Mouse (Mus musculus) intestine, embryonic 14.5 days (tissue): ENCODE data around the gene Dpf1. TPM values are rescaled to one million over a fixed set of nuclear protein-coding genes. Genes with fewer than 3 reads are reported as not detected.

ENCODE experiments used
- ATAC-seq: fragments of 200-750 bp; cut with Nextera tagmentation; replicated peaks from 2 replicates; pipeline ENCODE4 v1.8.0; 2017; ENCODE audit warnings: low read depth, moderate number of reproducible peaks, moderate TSS enrichment, moderate library complexity; ENCODE audit not compliant: low FRiP score, low TSS enrichment
- DNase-seq: peaks from one replicate; pipeline ENCODE4 v3.0.0-alpha.2; 2018; ENCODE audit warnings: low spot score
- H3K27ac ChIP-seq: fragments of 300-500 bp; sonication (generic); 2 replicates; pipeline ENCODE4 v1.5.1; 2014; ENCODE audit warnings: low read depth, mild to moderate bottlenecking, control low read depth
- H3K27me3 ChIP-seq: fragments of 300-500 bp; sonication (generic); replicated peaks from 2 replicates; pipeline ENCODE4 v1.6.1; 2014; ENCODE audit warnings: low read length, control low read depth; ENCODE audit not compliant: control insufficient read depth, insufficient read depth
- H3K36me3 ChIP-seq: fragments of 300-500 bp; sonication (generic); 2 replicates; pipeline ENCODE4 v1.6.1; 2014; ENCODE audit warnings: low read length, control low read depth; ENCODE audit not compliant: control insufficient read depth, insufficient read depth
- H3K4me1 ChIP-seq: fragments of 300-500 bp; sonication (generic); replicated peaks from 2 replicates; pipeline ENCODE4 v1.6.1; 2014; ENCODE audit warnings: low read length, control low read depth, mixed read lengths; ENCODE audit not compliant: control insufficient read depth, insufficient read depth
- H3K4me2 ChIP-seq: fragments of 300-500 bp; sonication (generic); 2 replicates; pipeline ENCODE4 v1.6.1; 2014; ENCODE audit warnings: low read length
- H3K4me3 ChIP-seq: fragments of 300-500 bp; sonication (generic); 2 replicates; pipeline ENCODE4 v1.5.1; 2014; ENCODE audit warnings: low read depth, low read length, control low read depth, mixed read lengths
- H3K9ac ChIP-seq: fragments of 300-500 bp; sonication (generic); 2 replicates; pipeline ENCODE4 v1.6.1; 2014; ENCODE audit warnings: mild to moderate bottlenecking, low read length
- H3K9me3 ChIP-seq: fragments of 300-500 bp; sonication (generic); 2 replicates; pipeline ENCODE4 v1.6.1; 2016; ENCODE audit warnings: low read length, control low read depth; ENCODE audit not compliant: control insufficient read depth
- WGBS: fragments of 180-500 bp; shearing (Covaris S2); extraction: QIAGEN DNeasy Blood & Tissue Kit; methylation state at CpG from one replicate; pipeline ENCODE4 v1.1.7; 2014; 5-methylcytosine and 5-hydroxymethylcytosine counted together
- polyA plus RNA-seq: library from polyadenylated mRNA; unstranded; fragments of >200 nt; fragmentation: Nextera tagmentation; extraction: Ambion mirVana; gene quantifications from 2 replicates; pipeline ENCODE4 v1.2.1, GENCODE M21; 2014

Dpf1 gene
- polyA plus RNA-seq, 1 experiment from 2014 or later: 7.4 TPM

- Histone ChIP-seq H3K27me3 (peaks cover 8% of the 10 kb centered on the region), H3K9ac (peak overlapping the region; percentile 65), H3K9me3 (no peaks in the 10 kb centered on the region), H3K4me3 (peak overlapping the region; percentile 53), H3K4me1 (peaks cover 8% of the 10 kb centered on the region; the same call in 1 of the 2 replicates), H3K27ac (peak overlapping the region; percentile 66; the same call in 1 of the 2 replicates), H3K36me3 (no peaks in the 10 kb centered on the region), H3K4me2 (peak overlapping the region; percentile 88)
- DNase-seq (peak; percentile 66), ATAC-seq (peak; percentile 37)
- 8% methylated on average over 21 of the region's 21 CpGs for WGBS
Measured at GRCm38 (mm10) chr7:29282074-29282554, 21.6 kb upstream of the Dpf1 start.

GRCm38 (mm10) chr7:29283876-29284275 lies 19.9 kb upstream of the Dpf1 start:
- H3K9me3 ChIP-seq: no peaks in the 10 kb centered on the region
- WGBS: 79% methylated on average over 4 of the region's 4 CpGs
- H3K4me2 ChIP-seq: no peak overlapping the region
- no peak for DNase-seq
- no peaks in the 10 kb centered on the region for H3K36me3 ChIP-seq
- peaks cover 8% of the 10 kb centered on the region for H3K27me3 ChIP-seq
- no peak overlapping the region for H3K27ac ChIP-seq
- peaks cover 13% of the 10 kb centered on the region; the same call in 1 of the 2 replicates for H3K4me1 ChIP-seq
- H3K4me3 ChIP-seq: no peak overlapping the region
- no peak overlapping the region for H3K9ac ChIP-seq
- ATAC-seq: no peak

GRCm38 (mm10) chr7:29284523-29284922 lies 19.2 kb upstream of the Dpf1 start:
- no peak for DNase-seq
- Histone ChIP-seq H3K36me3 (no peaks in the 10 kb centered on the region), H3K4me1 (peaks cover 14% of the 10 kb centered on the region; the same call in 1 of the 2 replicates), H3K4me2 (no peak overlapping the region), H3K9me3 (no peaks in the 10 kb centered on the region), H3K4me3 (no peak overlapping the region), H3K9ac (no peak overlapping the region), H3K27me3 (peaks cover 8% of the 10 kb centered on the region), H3K27ac (no peak overlapping the region)
- 82% methylated on average over 6 of the region's 6 CpGs for WGBS
- no peak for ATAC-seq

DNA sequence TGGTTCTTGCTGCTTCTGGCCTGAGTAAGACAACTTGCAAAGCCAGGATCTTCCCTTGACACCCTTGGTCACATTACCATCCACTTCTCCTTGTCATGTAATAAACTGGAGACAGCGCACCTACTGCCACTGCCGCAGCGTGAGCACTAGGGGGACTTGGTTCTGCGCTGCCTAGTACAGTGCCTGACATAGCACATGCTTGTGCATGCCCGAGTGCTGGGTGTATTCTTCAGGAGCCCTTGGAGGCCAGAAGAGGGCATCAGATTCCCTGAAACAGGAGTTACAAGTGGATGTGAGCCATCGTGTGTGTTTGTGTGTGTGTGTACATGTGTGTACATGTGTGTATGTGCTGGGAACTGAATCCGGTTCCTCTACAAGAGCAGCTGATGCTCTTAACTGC lies 16.3 kb upstream of the Dpf1 start:
- Histone ChIP-seq H3K27me3 (0 out of 2 replicates have a peak, but pooled peaks cover 3% of the 10 kb centered on the region), H3K36me3 (no peaks in the 10 kb centered on the region), H3K4me3 (no peak overlapping the region), H3K4me2 (no peak overlapping the region), H3K9ac (no peak overlapping the region), H3K4me1 (peaks cover 27% of the 10 kb centered on the region), H3K9me3 (no peaks in the 10 kb centered on the region), H3K27ac (no peak overlapping the region)
- no peak for ATAC-seq
- DNase-seq: no peak
- 84% methylated on average over 7 of the region's 7 CpGs for WGBS

DNA sequence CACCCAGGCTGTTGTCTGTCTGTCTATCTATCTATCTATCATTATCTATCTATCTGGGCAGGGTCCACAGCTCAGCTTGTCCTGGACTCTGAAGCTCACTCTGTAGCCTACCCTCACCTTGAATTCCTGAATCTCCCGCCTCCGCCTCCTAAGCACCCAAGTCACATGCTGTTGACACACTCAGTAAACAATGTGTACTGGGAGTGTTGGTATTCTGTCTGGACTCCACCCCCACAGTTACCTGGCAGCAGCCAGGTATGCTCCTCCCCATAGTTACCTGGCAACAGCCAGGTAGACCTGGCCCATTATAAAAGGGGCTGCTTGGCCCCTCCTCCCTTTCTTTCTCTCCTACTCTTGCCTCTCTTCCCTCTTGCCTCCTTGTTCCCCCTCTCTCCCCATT lies 15.7 kb upstream of the Dpf1 start:
- DNase-seq: no peak
- ATAC-seq: 0 out of 2 replicates have a peak, but pooled peaks have one; percentile 3
- Histone ChIP-seq H3K27ac (no peak overlapping the region), H3K27me3 (no peaks in the 10 kb centered on the region), H3K4me2 (no peak overlapping the region), H3K9me3 (no peaks in the 10 kb centered on the region), H3K36me3 (no peaks in the 10 kb centered on the region), H3K9ac (no peak overlapping the region), H3K4me1 (peaks cover 33% of the 10 kb centered on the region), H3K4me3 (no peak overlapping the region)
- 72% methylated on average over 2 of the region's 2 CpGs for WGBS

- Histone ChIP-seq H3K9me3 (no peaks in the 10 kb centered on the region), H3K4me1 (peaks cover 39% of the 10 kb centered on the region), H3K4me2 (peak within 1 kb of the TSS; percentile 66), H3K4me3 (peak within 1 kb of the TSS; percentile 65), H3K27me3 (no peaks in the 10 kb centered on the region), H3K36me3 (no peaks in the 10 kb centered on the region), H3K27ac (peak within 1 kb of the TSS; percentile 91), H3K9ac (peak within 1 kb of the TSS; percentile 62)
- WGBS: 2% methylated on average over 53 of the region's 59 CpGs
- ATAC-seq (peak; percentile 40; the same call in 1 of the 2 replicates), DNase-seq (peak; percentile 95)
Measured at GRCm38 (mm10) chr7:29288942-29289638, 14.7 kb upstream of the Dpf1 start, which contains the start of gene Ppp1r14a. TSS of gene Ppp1r14a (plus strand) at chr7:29289308.

DNA sequence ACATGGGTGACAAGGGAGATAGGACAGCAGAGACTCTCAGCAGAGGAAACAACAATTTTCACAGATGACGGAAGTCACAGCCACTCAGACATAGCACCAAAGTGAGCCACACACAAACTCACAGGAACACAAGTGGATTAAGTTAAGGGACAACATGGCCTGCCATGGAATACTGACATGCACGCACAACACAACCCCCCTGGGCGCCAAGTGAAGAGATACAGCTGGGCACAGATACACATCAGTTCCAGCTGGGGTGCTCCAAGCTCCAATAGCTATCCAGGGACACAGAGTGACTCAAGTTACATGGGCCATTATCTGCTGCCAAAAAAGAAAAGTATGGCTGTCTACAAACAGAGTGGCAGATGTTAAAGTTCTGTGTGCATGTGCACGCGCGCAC lies 13.9 kb upstream of the Dpf1 start:
- no peaks in the 10 kb centered on the region for H3K36me3 ChIP-seq
- peak overlapping the region; percentile 66 for H3K4me2 ChIP-seq
- peak; percentile 69 for DNase-seq
- H3K4me3 ChIP-seq: peak overlapping the region; percentile 65
- H3K4me1 ChIP-seq: peaks cover 39% of the 10 kb centered on the region
- peak overlapping the region; percentile 91 for H3K27ac ChIP-seq
- no peaks in the 10 kb centered on the region for H3K9me3 ChIP-seq
- H3K9ac ChIP-seq: peak overlapping the region; percentile 62
- ATAC-seq: no peak
- 52% methylated on average over 6 of the region's 6 CpGs for WGBS
- H3K27me3 ChIP-seq: no peaks in the 10 kb centered on the region

DNA sequence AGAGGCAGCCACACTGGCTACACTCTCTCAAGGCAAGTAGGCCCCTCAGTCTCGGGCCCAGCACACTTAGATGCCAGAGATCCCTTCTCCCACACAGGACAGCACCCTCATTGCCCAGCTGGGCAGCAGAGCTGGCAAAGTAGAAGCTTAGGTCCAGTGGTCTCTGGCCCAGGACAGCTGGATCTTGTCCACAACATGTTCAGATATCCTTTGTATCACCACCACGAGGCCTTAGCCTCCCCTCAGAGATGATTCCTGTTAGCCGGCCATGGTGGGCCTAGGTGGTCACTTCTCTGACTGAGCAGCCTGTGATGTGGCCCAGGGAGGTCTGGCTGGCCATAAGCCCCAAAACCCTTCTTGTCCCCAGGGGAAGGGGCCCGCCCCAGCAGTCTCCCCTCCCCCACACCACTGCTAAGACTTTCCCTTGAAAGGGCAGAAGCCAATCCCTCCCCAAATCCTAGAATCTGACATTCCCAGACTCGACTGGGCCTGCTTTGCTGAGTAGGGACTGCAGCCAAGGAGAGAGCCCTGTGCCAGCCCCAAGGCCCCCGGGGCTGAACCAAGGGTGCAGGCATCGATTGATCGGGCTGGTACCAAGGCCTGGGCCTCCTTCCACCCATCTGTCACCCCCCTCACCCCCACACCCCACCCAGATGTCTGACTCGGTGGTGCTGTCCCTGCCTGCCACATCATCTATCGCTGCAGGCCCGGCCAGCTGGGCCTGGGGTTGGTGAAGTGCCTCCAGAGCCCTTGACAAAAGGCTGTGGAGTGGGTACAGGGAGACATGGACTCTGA lies 12.9 kb upstream of the Dpf1 start:
- Histone ChIP-seq H3K4me1 (peaks cover 39% of the 10 kb centered on the region), H3K9me3 (no peaks in the 10 kb centered on the region), H3K27me3 (no peaks in the 10 kb centered on the region), H3K4me3 (peak overlapping the region; percentile 65), H3K36me3 (no peaks in the 10 kb centered on the region), H3K27ac (peak overlapping the region; percentile 91), H3K9ac (peak overlapping the region; percentile 31), H3K4me2 (peak overlapping the region; percentile 66)
- DNase-seq (peak; percentile 75), ATAC-seq (no peak)
- WGBS: 26% methylated on average over 11 of the region's 11 CpGs
